Mouse (Mus musculus): ENCODE results near the gene Tmem141. TPM values are rescaled to one million over a fixed set of nuclear protein-coding genes. Genes with fewer than 3 reads are reported as not detected.

The Tmem141 gene
- polyA plus RNA-seq, 1 experiment from 2014 or later, result 37.6 TPM

- ATAC-seq (ENCODE audit: low FRiP score, low TSS enrichment), result no peak
- no peak within 1 kb of the TSS for H3K9ac ChIP-seq (replicated peaks; ENCODE audit: low read length)
- peaks cover 12% of the 10 kb centered on the region for H3K4me1 ChIP-seq (ENCODE audit: insufficient read depth, low read length)
- H3K27me3 ChIP-seq (ENCODE audit: insufficient read depth, low read length), result peaks cover 36% of the 10 kb centered on the region
- no peaks in the 10 kb centered on the region for H3K9me3 ChIP-seq (ENCODE audit: low read length)
- H3K27ac ChIP-seq (ENCODE audit: low read length), result no peak within 1 kb of the TSS
- 82% methylated on average over 3 of the region's 3 CpGs for WGBS
- H3K4me3 ChIP-seq (ENCODE audit: low read length), result peak within 1 kb of the TSS; percentile 27; the same call in 1 of the 2 replicates
- 0 out of 2 replicates have a peak within 1 kb of the TSS, but pooled peaks have one; percentile 50 for H3K4me2 ChIP-seq (replicated peaks; ENCODE audit: low read depth, low read length)
- no peaks in the 10 kb centered on the region for H3K36me3 ChIP-seq (ENCODE audit: insufficient read depth, low read length)
Observed at GRCm38 (mm10) chr2:25617578-25617977, 4.2 kb downstream of the Tmem141 start, which contains the start of gene Ccdc183. Ccdc183 (minus strand) TSS chr2:25617678.

- H3K4me1 ChIP-seq (ENCODE audit: insufficient read depth, low read length), result peaks cover 12% of the 10 kb centered on the region
- peak overlapping the region; percentile 46 for H3K9ac ChIP-seq (replicated peaks; ENCODE audit: low read length)
- WGBS, result 8% methylated on average over 22 of the region's 22 CpGs
- peaks cover 36% of the 10 kb centered on the region for H3K27me3 ChIP-seq (ENCODE audit: insufficient read depth, low read length)
- peak overlapping the region; percentile 27 for H3K4me3 ChIP-seq (ENCODE audit: low read length)
- no peaks in the 10 kb centered on the region for H3K9me3 ChIP-seq (ENCODE audit: low read length)
- peak overlapping the region; percentile 50 for H3K4me2 ChIP-seq (replicated peaks; ENCODE audit: low read depth, low read length)
- ATAC-seq (ENCODE audit: low FRiP score, low TSS enrichment), result no peak; the same call in 1 of the 2 replicates
- H3K36me3 ChIP-seq (ENCODE audit: insufficient read depth, low read length), result no peaks in the 10 kb centered on the region
- H3K27ac ChIP-seq (ENCODE audit: low read length), result no peak overlapping the region
Observed at GRCm38 (mm10) chr2:25616398-25616797, 5.4 kb downstream of the Tmem141 start.

GRCm38 (mm10) chr2:25608671-25609070, 13.1 kb downstream of the Tmem141 start:
- H3K27ac ChIP-seq (ENCODE audit: low read length), result no peak overlapping the region
- H3K9ac ChIP-seq (replicated peaks; ENCODE audit: low read length), result peak overlapping the region; percentile 90
- H3K4me3 ChIP-seq (ENCODE audit: low read length), result peak overlapping the region; percentile 100
- peaks cover 19% of the 10 kb centered on the region for H3K4me1 ChIP-seq (ENCODE audit: insufficient read depth, low read length)
- no peaks in the 10 kb centered on the region for H3K9me3 ChIP-seq (ENCODE audit: low read length)
- 63% methylated on average over 10 of the region's 10 CpGs for WGBS
- peak; percentile 3; the same call in 1 of the 2 replicates for ATAC-seq (ENCODE audit: low FRiP score, low TSS enrichment)
- H3K36me3 ChIP-seq (ENCODE audit: insufficient read depth, low read length), result peaks cover 6% of the 10 kb centered on the region; the same call in 1 of the 2 replicates
- no peaks in the 10 kb centered on the region for H3K27me3 ChIP-seq (ENCODE audit: insufficient read depth, low read length)
- H3K4me2 ChIP-seq (replicated peaks; ENCODE audit: low read depth, low read length), result peak overlapping the region; percentile 75

- Histone ChIP-seq H3K36me3 (ENCODE audit: insufficient read depth, low read length) (peaks cover 6% of the 10 kb centered on the region; the same call in 1 of the 2 replicates), H3K4me1 (ENCODE audit: insufficient read depth, low read length) (peaks cover 19% of the 10 kb centered on the region), H3K9me3 (ENCODE audit: low read length) (no peaks in the 10 kb centered on the region), H3K27ac (ENCODE audit: low read length) (peak within 1 kb of the TSS; percentile 95), H3K27me3 (ENCODE audit: insufficient read depth, low read length) (no peaks in the 10 kb centered on the region), H3K4me2 (replicated peaks; ENCODE audit: low read depth, low read length) (peak within 1 kb of the TSS; percentile 75), H3K4me3 (ENCODE audit: low read length) (peak within 1 kb of the TSS; percentile 100), H3K9ac (replicated peaks; ENCODE audit: low read length) (peak within 1 kb of the TSS; percentile 90)
- WGBS, result under 1% methylated on average over 80 of the region's 80 CpGs
- ATAC-seq (ENCODE audit: low FRiP score, low TSS enrichment), result peak; percentile 91
Observed at GRCm38 (mm10) chr2:25607761-25608622, 13.8 kb downstream of the Tmem141 start, which contains the start of gene Rabl6. Rabl6 (minus strand) TSS chr2:25608521.

- Histone ChIP-seq H3K36me3 (ENCODE audit: insufficient read depth, low read length) (peaks cover 49% of the 10 kb centered on the region), H3K27ac (ENCODE audit: low read length) (no peak overlapping the region), H3K9ac (replicated peaks; ENCODE audit: low read length) (no peak overlapping the region), H3K27me3 (ENCODE audit: insufficient read depth, low read length) (no peaks in the 10 kb centered on the region), H3K4me1 (ENCODE audit: insufficient read depth, low read length) (peaks cover 13% of the 10 kb centered on the region), H3K4me3 (ENCODE audit: low read length) (no peak overlapping the region), H3K9me3 (ENCODE audit: low read length) (no peaks in the 10 kb centered on the region), H3K4me2 (replicated peaks; ENCODE audit: low read depth, low read length) (no peak overlapping the region)
- ATAC-seq (ENCODE audit: low FRiP score, low TSS enrichment), result no peak
- WGBS, result 94% methylated on average over 5 of the region's 5 CpGs
Observed at GRCm38 (mm10) chr2:25602526-25602925, 19.3 kb downstream of the Tmem141 start.

- Histone ChIP-seq H3K36me3 (ENCODE audit: insufficient read depth, low read length) (peaks cover 73% of the 10 kb centered on the region), H3K27me3 (ENCODE audit: insufficient read depth, low read length) (no peaks in the 10 kb centered on the region), H3K4me2 (replicated peaks; ENCODE audit: low read depth, low read length) (no peak overlapping the region), H3K4me1 (ENCODE audit: insufficient read depth, low read length) (no peaks in the 10 kb centered on the region), H3K27ac (ENCODE audit: low read length) (no peak overlapping the region), H3K4me3 (ENCODE audit: low read length) (no peak overlapping the region), H3K9ac (replicated peaks; ENCODE audit: low read length) (no peak overlapping the region), H3K9me3 (ENCODE audit: low read length) (no peaks in the 10 kb centered on the region)
- WGBS, result 91% methylated on average over 2 of the region's 2 CpGs
- no peak for ATAC-seq (ENCODE audit: low FRiP score, low TSS enrichment)
Observed at GRCm38 (mm10) chr2:25600037-25600436, 21.8 kb downstream of the Tmem141 start.

- WGBS, result 95% methylated on average over 1 of the region's 1 CpGs
- H3K9ac ChIP-seq (replicated peaks; ENCODE audit: low read length), result no peak overlapping the region
- H3K4me3 ChIP-seq (ENCODE audit: low read length), result no peak overlapping the region
- no peaks in the 10 kb centered on the region for H3K4me1 ChIP-seq (ENCODE audit: insufficient read depth, low read length)
- H3K27me3 ChIP-seq (ENCODE audit: insufficient read depth, low read length), result no peaks in the 10 kb centered on the region
- H3K9me3 ChIP-seq (ENCODE audit: low read length), result no peaks in the 10 kb centered on the region
- ATAC-seq (ENCODE audit: low FRiP score, low TSS enrichment), result no peak
- peaks cover 74% of the 10 kb centered on the region for H3K36me3 ChIP-seq (ENCODE audit: insufficient read depth, low read length)
- H3K4me2 ChIP-seq (replicated peaks; ENCODE audit: low read depth, low read length), result no peak overlapping the region
- H3K27ac ChIP-seq (ENCODE audit: low read length), result no peak overlapping the region
Observed at GRCm38 (mm10) chr2:25598749-25599148, 23.1 kb downstream of the Tmem141 start.

GRCm38 (mm10) chr2:25596765-25597510, 24.9 kb downstream of the Tmem141 start:
- ATAC-seq (ENCODE audit: low FRiP score, low TSS enrichment), result no peak
- H3K27ac ChIP-seq (ENCODE audit: low read length), result no peak overlapping the region
- H3K4me3 ChIP-seq (ENCODE audit: low read length), result no peak overlapping the region
- H3K4me1 ChIP-seq (ENCODE audit: insufficient read depth, low read length), result no peaks in the 10 kb centered on the region
- WGBS, result 94% methylated on average over 5 of the region's 5 CpGs
- no peak overlapping the region for H3K9ac ChIP-seq (replicated peaks; ENCODE audit: low read length)
- H3K27me3 ChIP-seq (ENCODE audit: insufficient read depth, low read length), result no peaks in the 10 kb centered on the region
- H3K9me3 ChIP-seq (ENCODE audit: low read length), result no peaks in the 10 kb centered on the region
- H3K36me3 ChIP-seq (ENCODE audit: insufficient read depth, low read length), result peaks cover 89% of the 10 kb centered on the region
- no peak overlapping the region for H3K4me2 ChIP-seq (replicated peaks; ENCODE audit: low read depth, low read length)

GRCm38 (mm10) chr2:25591863-25592262, 29.9 kb downstream of the Tmem141 start:
- H3K4me2 ChIP-seq (replicated peaks; ENCODE audit: low read depth, low read length), result no peak overlapping the region
- no peaks in the 10 kb centered on the region for H3K27me3 ChIP-seq (ENCODE audit: insufficient read depth, low read length)
- no peak for ATAC-seq (ENCODE audit: low FRiP score, low TSS enrichment)

More at GRCm38 (mm10) chr2:25591863-25592262, 29.9 kb downstream of the Tmem141 start:
- 74% methylated on average over 2 of the region's 2 CpGs for WGBS
- Histone ChIP-seq H3K9ac (replicated peaks; ENCODE audit: low read length) (no peak overlapping the region), H3K9me3 (ENCODE audit: low read length) (no peaks in the 10 kb centered on the region), H3K4me1 (ENCODE audit: insufficient read depth, low read length) (no peaks in the 10 kb centered on the region), H3K36me3 (ENCODE audit: insufficient read depth, low read length) (peaks cover 81% of the 10 kb centered on the region), H3K27ac (ENCODE audit: low read length) (no peak overlapping the region), H3K4me3 (ENCODE audit: low read length) (no peak overlapping the region)
